Mouse (Mus musculus): Measurements from ENCODE around the gene Chd9.
"Not testable (repeated sequence)": the region's sequence is repeated elsewhere in the genome, so short reads cannot be mapped to it uniquely, and the experiment has no call there.

The Chd9 gene

DNA sequence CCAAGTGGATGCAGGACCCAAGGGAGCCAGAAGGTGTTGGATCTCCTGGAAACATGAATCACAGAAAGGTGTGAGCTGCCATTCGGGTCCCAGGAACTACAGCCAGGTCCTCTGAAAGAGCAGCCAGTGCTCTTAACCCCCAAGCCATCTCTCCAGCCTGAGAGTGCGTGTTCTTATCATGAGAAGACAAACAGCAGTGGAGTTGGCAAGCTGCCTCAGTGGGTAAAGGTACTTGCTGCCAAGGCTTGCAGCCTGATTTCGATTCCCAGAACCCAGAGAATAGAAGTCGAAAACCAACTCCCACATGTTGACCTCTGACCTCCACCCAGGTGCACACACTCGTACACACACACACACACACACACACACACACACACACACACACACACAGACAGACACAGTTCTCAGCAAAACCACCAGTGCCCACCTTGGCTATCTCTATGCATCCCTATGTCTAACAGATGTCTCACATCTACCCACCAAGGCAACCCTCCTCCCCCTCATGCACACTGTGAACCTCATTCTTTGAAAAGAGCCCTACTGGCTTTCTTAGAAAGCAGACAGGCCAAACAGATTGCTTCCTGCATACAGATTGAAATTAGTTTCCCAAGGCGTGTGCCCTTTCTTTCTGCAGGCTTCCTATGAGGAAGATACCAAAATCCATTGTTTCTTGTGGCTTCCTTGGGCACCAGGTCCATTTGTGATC is 43.4 kb downstream of the Chd9 start:
- DNase-seq (ENCODE audit: low spot score), result no peak

DNA sequence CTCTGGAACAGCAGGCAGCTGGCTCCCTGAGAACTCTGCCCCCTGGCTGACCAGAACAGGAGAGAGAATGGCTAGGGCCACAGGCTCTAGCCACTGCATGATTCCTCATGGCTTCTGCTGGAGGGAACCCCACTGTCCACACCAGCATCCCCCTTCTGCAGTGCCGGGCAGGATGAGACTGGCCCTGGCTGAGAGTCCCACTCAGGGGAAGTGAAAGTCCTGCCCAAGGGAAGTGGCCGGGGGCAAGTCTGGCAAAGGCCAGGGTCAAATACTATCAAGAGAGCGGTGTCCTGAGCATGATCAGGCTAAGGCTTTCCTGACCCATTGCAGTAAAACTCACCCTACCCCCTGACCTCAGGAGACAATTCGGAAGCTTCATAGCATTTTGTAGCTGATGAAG is 44.9 kb downstream of the Chd9 start:
- DNase-seq (ENCODE audit: low spot score), result no peak

DNA sequence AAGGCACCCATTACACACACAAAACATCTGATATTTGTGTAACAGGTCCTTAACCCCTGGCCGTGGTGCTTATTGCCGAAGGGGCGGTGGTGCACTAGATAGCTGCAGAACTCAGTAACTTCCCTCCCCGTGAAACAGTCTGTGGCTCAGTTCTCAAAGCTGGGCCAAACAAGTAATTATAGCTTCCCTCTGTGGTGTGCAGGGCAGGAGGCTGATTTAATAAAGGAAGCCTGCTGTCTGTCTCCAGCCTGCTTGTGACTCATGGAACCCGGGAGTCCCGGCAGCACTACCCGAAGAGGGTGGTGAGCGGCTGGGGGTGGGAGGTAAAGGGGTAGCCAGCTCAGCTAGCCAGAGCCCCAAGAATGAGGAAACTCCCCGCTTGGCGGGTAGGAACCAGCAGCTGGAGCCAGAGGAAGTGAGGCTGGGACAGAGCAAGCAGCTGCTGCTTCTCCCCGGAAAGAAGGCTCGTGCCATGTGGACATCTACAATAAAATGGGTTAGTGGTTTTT is 48.1 kb downstream of the Chd9 start:
- peak; percentile 48 for DNase-seq (ENCODE audit: low spot score)

DNA sequence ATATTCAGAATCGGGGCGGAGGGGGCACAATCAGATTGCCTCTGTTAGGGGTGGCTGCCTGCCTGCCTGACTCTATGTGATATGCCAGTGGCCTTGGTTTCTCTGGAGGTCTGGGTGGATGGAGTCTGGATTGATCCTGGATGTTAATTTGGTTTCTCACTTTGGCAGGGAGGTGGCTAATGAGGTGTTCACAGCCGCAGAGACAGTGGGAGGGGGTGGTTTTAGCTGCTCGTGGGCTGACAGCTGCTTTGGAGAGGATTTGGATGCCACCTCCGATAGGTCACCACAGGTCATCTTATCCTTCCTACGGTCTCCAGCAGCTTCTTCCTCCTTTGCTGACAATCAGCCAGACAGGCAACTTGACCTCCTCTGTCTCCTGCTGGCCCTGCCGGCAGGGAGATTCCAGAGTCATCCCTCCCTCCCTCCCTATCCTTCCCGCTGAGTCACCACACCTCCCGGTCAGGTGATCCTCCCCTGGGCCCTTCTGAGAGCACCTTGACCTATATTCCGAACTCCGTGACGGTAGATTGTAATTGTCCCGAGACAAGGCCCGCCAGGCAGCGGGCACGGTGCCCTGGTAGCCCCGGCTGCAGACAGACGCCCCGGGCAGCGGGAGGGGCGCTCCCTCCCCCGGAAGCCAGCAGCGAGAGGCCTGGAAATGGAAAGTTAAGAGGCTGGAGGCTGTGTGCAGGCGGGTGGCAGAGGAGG is 48.7 kb downstream of the Chd9 start:
- peak; percentile 62 for DNase-seq (ENCODE audit: low spot score)

DNA sequence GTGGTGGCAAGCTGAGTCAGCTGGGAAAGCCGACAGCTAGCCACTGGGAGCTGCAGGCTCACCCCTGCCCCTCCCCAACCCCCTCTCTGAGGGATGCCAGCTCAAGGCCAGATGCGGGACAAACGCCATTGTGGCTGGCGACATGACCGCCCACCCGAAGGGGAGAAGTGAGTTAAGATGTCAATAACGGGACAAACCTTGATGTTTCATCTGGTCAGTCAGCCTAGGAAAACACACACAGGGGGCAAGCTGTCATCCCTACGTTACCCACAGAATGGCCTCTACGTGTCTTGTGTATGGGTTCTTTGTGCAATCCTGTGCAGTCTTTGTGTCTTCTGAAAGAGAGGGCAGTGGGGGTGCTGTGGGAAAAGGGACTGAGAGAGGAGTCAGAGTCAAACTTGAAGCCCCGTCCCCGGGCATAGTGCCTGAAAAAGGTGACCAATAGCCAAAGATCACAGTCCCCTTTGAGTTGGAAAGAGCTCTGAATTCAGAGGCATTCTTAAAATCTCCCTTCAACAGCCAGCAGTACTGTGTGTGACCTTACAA is 49.4 kb downstream of the Chd9 start:
- DNase-seq (ENCODE audit: low spot score), result peak; percentile 59

DNA sequence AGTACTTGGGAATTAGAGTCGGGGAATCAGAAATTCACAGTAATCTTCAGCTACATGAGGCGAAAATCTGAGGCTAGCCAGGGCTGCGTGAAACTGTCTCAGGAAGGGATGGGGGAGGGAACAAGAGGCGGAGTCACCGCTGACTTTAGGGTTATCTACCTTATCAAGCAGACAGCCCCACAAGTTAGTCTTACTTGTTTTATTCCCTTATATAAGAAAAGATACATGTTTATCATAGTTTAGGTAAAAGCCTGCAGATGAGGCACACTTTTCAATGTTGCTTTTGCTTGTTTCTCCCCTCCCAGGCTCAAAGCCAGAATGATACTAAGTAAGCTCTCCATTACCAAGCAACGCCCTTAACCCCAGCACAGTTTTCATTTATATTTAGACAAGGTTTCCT is 50.4 kb downstream of the Chd9 start:
- DNase-seq (ENCODE audit: low spot score), result no peak

DNA sequence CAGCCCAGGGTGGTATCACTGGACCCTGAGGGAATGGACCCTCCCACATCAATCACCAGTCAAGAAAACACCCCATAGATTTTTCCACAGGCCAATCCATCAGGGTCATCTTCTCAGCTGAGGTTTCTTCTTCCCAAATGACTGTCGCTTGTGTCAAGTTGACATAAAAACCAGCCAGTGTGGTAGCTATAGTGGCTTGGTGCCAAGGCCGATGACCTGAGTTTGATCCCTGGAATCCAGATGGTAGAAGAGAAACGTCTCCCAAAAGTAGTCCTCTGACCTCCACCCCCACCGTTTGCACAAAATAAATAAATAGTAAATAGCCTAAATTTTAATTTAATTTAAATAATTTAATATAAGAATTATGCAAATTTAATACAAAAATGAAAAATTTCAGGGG is 51.9 kb downstream of the Chd9 start:
- DNase-seq (ENCODE audit: low spot score), result no peak

DNA sequence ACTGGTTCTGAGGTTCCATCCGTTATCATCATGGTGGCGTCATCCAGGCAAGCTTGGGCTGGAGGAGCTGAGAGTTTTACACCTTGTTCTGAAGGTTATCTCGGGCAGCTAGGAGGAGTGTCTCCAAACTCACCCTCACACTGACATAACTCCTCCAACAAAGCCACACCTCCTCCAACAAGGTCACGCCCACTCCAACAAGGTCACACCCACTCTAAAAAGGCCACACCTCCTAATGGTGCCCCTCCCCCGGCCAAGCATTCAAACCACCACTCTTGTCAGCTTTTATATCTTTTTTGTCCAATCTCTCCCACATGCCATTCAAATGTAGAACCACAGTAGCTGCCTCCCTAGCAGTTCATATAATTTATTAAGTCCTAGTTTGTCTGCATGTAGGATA is 53.0 kb downstream of the Chd9 start:
- no peak for DNase-seq (ENCODE audit: low spot score)

DNA sequence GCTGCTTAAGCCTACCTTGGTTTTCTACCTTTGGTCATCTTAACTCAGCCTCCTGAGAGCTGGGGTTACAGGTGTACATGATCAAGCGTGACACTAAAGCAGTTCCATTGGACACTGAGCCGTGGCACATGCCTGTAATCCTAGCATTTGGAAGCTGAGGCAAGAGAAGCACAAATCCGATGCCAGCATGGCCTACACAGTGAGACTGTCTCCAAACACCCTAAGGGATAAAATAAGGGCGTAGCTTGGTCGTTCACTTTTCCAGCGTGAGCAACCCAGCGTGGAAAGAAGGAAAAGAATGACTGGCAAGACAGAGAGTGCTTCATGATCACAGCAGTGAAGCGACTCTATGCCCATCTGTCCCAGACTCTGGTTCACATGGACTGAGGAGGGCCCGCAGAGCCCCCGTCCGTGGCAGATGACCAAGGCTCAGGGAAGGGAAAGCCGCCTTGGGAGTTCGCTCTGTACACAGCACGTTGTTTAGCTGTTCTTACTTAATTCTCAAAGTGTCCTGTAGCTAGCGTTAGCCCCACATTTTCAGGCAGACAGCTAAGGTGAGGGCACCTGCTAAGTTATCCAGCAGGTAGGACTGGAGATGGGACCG is 54.0 kb downstream of the Chd9 start:
- no peak for DNase-seq (ENCODE audit: low spot score)

DNA sequence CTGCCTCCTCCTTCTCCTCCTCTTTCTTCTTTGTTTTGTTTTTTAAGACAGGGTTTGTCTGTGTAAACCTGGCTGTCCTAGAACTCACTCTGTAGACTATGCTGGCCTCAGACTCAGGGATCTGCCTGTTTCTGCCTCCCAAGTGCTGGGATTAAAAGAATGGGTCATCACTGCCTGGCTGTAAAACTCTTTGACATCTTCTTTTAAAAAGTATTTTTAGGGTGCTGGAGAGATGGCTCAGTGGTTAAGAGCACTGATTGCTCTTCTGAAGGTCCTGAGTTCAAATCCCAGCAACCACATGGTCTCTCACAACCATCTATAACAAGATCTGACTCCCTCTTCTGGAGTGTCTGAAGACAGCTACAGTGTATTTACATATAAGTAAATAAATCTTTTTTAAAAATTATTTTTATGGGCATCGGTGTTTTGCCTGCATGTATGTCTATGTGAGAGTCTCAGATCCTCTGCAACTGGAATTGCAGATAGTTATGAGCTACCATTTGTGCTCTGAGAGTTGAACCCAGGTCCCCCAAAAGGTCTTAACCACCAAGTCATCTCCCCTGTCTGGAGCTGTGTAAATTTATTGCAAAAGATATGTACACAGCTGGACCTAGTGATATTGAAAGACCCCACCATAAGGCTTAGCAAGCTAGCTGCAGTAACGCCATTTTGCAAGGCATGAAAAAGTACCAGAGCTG is 57.7 kb downstream of the Chd9 start:
- DNase-seq (ENCODE audit: low spot score), result no peak

DNA sequence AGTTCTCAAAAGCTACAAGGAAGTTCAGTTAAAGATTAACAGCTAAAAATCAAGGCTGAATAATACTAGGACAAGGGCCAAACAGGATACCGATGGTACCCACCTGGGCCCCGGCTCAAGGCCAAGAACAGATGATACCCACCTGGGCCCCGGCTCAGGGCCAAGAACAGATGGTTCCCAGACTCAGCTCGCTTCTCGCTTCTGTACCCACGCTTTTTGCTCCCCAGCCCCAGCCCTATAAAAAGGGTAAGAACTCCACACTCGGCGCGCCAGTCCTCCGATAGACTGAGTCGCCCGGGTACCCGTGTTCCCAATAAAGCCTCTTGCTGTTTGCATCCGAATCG is 58.2 kb downstream of the Chd9 start:
- not testable (repeated sequence) for DNase-seq (ENCODE audit: low spot score)

DNA sequence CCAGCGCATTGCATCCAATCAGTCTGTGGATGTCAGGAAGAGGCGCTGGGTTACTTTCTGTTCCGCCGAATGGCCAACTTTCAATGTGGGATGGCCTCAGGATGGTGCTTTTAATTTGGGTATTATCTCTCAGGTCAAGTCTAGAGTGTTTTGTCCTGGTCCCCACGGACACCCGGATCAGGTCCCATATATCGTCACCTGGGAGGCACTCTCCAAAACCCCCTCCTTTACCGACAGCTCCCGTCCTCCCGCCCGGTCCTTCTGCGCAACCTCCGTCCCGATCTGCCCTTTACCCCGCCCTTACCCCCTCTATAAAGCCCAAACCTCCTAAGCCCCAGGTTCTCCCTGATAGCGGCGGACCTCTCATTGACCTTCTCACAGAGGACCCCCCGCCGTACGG is 59.2 kb downstream of the Chd9 start:
- DNase-seq (ENCODE audit: low spot score), result not testable (repeated sequence)

DNA sequence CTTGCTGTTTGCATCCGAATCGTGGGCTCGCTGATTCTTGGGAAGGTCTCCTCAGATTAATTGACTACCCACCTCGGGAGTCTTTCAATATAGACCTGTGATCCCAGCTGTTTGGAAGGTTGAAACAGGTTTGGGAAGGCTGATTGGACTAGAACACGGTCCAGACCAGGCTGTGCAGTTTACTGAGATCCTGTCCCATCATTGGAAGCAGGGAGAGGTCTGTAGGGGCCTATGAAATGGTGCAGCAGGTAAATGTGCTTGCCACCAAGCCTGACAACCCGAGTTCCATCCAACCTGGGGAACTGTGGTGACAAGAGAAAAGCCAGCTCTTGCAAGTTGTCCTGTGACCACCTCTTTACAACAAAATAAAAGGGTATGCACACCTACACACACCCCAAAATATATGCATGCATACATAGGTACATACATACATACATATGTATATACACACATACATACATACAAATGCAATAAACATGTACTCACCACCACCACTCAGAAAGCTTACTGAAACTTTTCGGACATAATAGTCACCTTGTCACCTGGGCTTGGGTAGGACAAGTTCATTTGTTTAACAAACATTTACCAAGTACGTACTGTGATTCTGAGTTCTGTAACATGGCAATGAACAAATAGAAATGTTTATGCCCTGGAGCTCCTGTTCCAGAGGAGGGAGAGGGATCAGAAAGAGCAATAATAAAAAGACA is 63.9 kb downstream of the Chd9 start:
- DNase-seq (ENCODE audit: low spot score), result no peak

DNA sequence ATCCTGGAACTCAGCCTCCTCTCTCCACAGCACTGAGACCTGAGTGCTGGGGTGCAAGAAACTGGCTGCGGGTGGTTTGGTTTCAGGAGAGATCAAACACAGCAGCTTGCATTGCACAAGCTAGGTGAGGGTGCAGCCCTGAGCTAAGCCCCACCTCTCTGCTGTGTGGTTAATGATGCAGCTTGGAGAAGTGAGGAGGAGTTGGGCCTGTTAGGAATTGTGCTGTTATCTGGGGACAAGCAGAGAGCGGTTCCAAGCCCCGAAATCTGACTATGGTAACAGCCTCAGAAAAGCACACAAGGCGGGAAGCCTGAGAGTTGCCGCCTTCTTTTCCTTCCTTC is 64.4 kb downstream of the Chd9 start:
- no peak for DNase-seq (ENCODE audit: low spot score)

DNA sequence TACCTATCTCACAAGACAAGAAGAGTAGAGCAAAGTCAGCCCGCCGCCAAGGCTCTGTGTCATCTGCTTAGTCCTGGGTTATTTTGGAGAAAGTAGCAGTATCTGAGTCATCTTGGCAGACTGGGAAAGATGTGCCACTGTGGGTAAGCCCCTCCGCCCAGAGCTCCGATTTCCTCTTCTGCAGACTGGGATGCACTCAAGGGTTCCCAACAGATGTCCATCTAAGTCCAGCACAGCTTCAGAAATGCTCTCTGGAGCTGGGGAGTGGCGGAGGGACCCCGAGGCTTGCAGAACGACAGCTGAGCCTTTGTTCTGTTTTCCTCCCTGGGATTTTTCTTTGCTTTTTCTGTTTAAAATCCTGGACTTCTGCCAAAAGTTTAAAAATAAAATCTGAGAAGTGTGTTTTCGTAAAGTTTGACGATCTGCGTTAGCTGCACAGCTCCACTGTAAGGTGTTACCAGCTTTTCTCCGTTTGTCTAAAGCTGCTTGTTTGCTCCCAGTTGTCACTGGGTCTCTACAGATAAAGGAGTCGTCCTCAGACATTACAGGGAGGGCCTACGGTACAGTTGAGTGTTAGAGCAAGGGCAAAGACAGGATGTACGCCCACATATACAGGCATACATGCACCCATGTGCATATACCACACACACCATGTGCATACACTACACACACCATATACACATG is 66.2 kb downstream of the Chd9 start:
- DNase-seq (ENCODE audit: low spot score), result no peak

DNA sequence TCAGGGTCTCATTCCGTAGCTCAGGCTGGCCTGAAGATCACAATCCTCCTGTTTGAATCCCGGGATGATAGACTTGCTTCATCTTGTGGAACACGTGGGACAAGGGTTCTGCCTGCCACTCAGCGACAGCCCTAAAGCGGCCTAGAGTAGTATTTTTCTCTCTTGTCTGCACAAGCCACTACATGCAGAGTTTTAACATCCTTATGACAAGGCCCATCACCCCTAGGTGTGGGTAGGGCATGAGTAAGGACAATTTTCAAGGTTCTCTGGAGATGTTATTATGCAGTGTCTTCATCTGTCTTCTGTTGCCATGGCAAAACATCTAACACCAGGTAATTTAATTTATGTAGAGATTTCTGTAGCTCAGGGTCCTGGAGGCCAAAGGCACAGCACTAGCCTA is 69.2 kb downstream of the Chd9 start:
- no peak for DNase-seq (ENCODE audit: low spot score)

DNA sequence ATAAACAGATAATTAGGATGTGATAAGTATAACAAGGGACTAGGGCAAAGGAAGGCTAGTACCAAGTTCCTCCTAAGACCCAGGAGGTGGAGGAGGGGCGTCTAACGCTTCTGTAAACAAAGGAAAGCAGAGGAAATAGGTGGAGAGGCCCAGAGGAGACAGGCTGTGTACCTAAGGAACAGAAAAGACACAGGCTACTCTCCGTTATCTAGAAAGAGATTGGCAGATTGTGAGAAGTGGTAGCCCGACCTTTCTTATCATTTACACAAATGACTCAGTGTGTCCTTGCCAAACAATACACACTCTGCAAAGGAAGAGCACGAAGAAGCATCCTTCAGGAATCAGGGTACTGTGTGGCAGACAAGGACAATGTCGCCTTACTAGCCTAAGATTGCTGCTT is 70.4 kb downstream of the Chd9 start:
- DNase-seq (ENCODE audit: low spot score), result no peak

DNA sequence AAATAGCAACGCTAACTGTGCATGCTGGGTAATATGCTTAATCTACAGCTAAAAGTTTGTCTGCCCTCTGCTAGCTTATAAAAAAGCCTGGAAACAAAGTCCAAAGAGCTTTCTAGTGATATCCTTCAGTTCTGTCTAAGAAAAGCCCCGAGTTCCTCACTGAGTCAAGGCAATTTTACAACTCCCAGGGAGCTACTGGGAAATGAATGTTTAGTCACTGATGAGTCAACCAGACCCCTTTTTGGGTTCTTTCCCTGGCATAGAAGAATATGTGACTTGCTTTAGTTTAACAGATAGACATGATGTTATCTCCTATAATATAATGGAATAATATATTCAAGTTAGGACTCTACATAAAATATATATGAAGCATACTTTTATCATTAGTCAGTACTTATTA is 73.8 kb downstream of the Chd9 start:
- no peak for DNase-seq (ENCODE audit: low spot score)

DNA sequence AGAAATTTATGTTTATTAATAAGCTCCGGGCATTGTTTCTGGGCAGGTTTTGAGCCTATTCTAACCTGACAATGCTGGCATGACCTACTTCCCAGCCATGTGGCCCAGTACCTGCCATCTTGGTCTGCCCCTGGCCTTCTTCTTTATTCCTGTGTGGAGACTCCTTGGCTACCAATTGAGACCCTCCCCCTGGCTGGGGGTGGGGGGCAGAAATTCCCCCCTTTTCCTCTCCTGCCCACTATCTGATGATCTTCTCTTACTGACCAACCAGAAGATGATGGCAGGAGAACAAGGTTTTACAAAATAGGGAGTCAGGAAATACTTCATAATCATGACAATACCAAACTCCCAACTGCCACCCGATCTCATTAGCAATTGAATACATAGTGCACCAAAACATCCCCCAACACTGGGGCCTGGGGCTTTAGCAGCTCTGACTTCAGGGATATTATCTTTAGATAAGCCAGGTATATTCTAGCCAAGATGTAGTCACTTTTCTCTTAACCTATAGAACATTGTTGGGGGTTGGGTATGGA is 76.1 kb downstream of the Chd9 start:
- no peak for DNase-seq (ENCODE audit: low spot score)

DNA sequence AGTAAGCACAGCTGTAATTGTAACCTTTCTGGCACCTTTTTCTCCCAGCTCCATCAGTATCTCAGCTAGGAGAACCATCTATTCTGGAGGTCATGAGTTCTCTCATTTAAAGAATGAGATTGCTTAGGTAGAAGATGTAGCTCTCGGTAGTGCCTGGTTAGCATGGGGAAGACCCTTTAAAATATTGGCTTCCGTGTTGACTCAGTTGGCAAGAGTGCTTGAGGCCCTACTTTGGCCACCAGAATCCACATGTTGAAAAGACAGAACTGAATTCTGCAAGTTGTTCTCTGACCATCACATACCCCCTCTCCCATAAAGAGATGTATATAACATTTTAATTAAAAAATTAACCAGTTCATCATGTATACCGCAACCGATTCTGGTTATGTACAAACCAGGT is 78.8 kb downstream of the Chd9 start:
- no peak for DNase-seq (ENCODE audit: low spot score)

DNA sequence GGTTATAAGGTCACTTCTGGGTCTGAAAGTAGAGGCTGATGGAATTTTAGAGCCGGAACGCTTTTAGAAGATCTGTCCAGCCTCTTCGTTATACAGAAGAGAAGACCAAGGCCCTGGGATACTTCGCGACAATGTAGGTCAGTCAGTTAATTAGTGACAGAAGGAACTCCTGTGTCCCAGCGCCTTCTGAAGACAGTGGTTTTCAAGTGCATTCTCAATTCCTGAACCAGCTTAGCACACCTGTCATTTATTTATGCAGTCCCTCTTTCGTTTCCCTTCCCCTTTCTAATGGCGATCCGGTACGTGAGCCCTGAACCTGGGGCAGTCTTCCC is 79.3 kb downstream of the Chd9 start:
- DNase-seq (ENCODE audit: low spot score), result peak; percentile 33

Measured in embryo, embryonic 10.5 days (tissue).